Mouse (Mus musculus) lung, embryonic 16.5 days (tissue): ENCODE data around the gene Exoc3. TPM values are rescaled to one million over a fixed set of nuclear protein-coding genes. Genes with fewer than 3 reads are reported as not detected.

Experiments
- ATAC-seq: fragments of 200-750 bp; cut with Nextera tagmentation; 2 replicates; pipeline ENCODE4 v1.8.0; 2017; ENCODE audit warnings: low read depth, mild to moderate bottlenecking, moderate library complexity
- H3K27ac ChIP-seq: fragments of 300-500 bp; sonication (generic); 2 replicates; pipeline ENCODE4 v1.5.1; 2014; ENCODE audit warnings: mild to moderate bottlenecking, control low read depth, low read length
- H3K27me3 ChIP-seq: fragments of 300-500 bp; sonication (generic); 2 replicates; pipeline ENCODE4 v1.6.1; 2014; ENCODE audit warnings: low read depth, low read length, mixed read lengths; ENCODE audit not compliant: control insufficient read depth, insufficient read depth
- H3K36me3 ChIP-seq: fragments of 300-500 bp; sonication (generic); 2 replicates; pipeline ENCODE4 v1.6.1; 2014; ENCODE audit warnings: low read length; ENCODE audit not compliant: control insufficient read depth, insufficient read depth
- H3K4me1 ChIP-seq: fragments of 300-500 bp; sonication (generic); replicated peaks from 2 replicates; pipeline ENCODE4 v1.6.1; 2014; ENCODE audit warnings: low read length, mixed read lengths; ENCODE audit not compliant: control insufficient read depth, insufficient read depth
- H3K4me2 ChIP-seq: fragments of 300-500 bp; sonication (generic); 2 replicates; pipeline ENCODE4 v1.6.1; 2014; ENCODE audit warnings: low read depth, low read length, control low read depth
- H3K4me3 ChIP-seq: fragments of 300-500 bp; sonication (generic); 2 replicates; pipeline ENCODE4 v1.5.1; 2014; ENCODE audit warnings: mild to moderate bottlenecking, low read length, control low read depth
- H3K9ac ChIP-seq: fragments of 300-500 bp; sonication (generic); 2 replicates; pipeline ENCODE4 v1.6.1; 2014; ENCODE audit warnings: low read length, control low read depth
- H3K9me3 ChIP-seq: fragments of 300-500 bp; sonication (generic); 2 replicates; pipeline ENCODE4 v1.6.1; 2016; ENCODE audit warnings: low read length; ENCODE audit not compliant: control insufficient read depth
- WGBS: fragments of 180-500 bp; shearing (Covaris S2); extraction: QIAGEN DNeasy Blood & Tissue Kit; methylation state at CpG from one replicate; pipeline ENCODE4 v1.1.7; 2014; 5-methylcytosine and 5-hydroxymethylcytosine counted together
- polyA plus RNA-seq: library from polyadenylated mRNA; unstranded; fragments of >200 nt; fragmentation: Nextera tagmentation; extraction: Ambion mirVana; gene quantifications from 2 replicates; pipeline ENCODE4 v1.2.1, GENCODE M21; 2015

The Exoc3 gene
- 65.8 and 67.2 TPM in 2 replicates for polyA plus RNA-seq

DNA sequence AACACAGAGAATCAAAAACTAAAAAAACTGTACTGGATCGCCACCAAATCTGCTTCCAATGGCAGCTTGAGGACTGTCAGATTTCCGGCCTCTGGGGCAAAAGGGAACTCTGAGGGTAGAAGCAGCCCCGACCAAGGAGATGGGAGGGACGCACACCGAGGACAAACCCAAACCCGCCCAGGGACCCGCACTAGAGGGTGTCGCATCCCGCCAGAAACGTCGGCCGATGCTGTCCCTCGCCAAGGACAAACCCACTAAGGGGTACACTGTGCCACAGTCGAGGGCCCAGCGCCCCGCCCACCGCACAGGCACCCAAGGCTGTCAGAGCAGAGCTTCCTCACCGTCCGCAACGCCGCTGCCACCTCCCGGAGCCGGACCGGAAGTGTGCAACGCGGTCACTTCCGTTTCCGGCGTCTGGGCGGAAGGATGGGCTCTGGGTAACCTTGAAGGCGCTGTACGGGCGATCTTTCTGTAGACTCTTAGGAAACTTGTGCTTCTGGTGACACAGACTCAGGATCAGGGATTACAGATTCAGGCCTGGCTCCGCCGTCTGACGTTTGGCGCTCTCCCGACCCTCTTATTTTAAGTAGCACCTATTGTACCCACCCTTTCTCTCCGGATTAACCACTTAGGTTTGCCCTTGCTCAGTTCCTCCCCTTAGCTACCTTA is at the start of gene Exoc3:
Exoc3 (minus strand) TSS at position 416 of the 669 bp plus-strand sequence.
- under 1% methylated on average over 39 of the region's 39 CpGs for WGBS
- H3K27ac ChIP-seq = peak within 1 kb of the TSS; percentile 77
- H3K4me3 ChIP-seq = peak within 1 kb of the TSS; percentile 78
- H3K4me1 ChIP-seq = peaks cover 14% of the 10 kb centered on the region
- H3K9me3 ChIP-seq = no peaks in the 10 kb centered on the region
- H3K9ac ChIP-seq = peak within 1 kb of the TSS; percentile 86
- peaks cover 8% of the 10 kb centered on the region for H3K36me3 ChIP-seq
- ATAC-seq = peak; percentile 98
- no peaks in the 10 kb centered on the region for H3K27me3 ChIP-seq
- H3K4me2 ChIP-seq = peak within 1 kb of the TSS; percentile 90

DNA sequence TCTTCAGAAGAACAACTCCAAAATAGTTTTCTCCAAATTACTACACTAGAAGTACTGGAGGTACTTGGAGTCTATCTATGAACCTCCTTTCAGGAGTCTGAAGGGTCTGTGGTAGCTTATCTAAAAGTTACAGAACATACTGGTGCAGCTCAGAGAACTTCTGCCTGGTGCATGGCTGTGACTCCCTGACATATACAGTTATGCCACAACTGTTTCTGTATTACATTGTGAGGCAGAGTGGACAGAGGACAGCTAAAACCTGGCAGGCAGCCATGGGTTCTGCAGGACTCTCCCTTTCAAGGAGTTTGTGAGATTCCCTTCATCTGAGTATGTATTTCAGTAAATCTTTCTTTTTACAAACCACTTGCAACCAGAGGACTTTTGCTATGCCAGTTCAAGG is 38.0 kb upstream of the Exoc3 start:
- no peak overlapping the region for H3K4me2 ChIP-seq
- no peak overlapping the region for H3K9ac ChIP-seq
- H3K27me3 ChIP-seq = no peaks in the 10 kb centered on the region
- no peaks in the 10 kb centered on the region for H3K9me3 ChIP-seq
- no peak overlapping the region for H3K4me3 ChIP-seq
- H3K36me3 ChIP-seq = no peaks in the 10 kb centered on the region
- ATAC-seq = no peak
- no peak overlapping the region for H3K27ac ChIP-seq
- peaks cover 12% of the 10 kb centered on the region for H3K4me1 ChIP-seq

DNA sequence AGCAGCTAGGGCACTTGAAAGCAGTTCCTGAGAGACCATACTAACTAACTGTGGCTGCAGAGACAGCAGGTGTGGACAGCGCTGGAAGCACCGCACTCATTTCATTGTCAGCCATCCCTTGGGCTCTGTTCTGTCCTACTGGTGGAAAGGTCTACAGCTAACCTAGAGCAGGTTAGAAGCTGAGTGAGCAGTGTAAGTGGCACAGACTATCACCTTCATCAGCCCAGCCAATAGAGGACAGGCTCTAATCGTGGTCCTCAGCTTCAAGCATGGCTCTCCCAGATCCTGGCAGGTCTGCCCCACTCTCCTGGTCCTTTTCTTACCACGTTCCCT is 37.3 kb upstream of the Exoc3 start:
- Histone ChIP-seq H3K27ac (peak overlapping the region; percentile 57), H3K27me3 (no peaks in the 10 kb centered on the region), H3K9me3 (no peaks in the 10 kb centered on the region), H3K36me3 (no peaks in the 10 kb centered on the region), H3K4me3 (peak overlapping the region; percentile 6; the same call in 1 of the 2 replicates), H3K4me2 (peak overlapping the region; percentile 40), H3K9ac (peak overlapping the region; percentile 24; the same call in 1 of the 2 replicates), H3K4me1 (peaks cover 12% of the 10 kb centered on the region)
- WGBS = 54% methylated on average over 4 of the region's 4 CpGs
- ATAC-seq = no peak

DNA sequence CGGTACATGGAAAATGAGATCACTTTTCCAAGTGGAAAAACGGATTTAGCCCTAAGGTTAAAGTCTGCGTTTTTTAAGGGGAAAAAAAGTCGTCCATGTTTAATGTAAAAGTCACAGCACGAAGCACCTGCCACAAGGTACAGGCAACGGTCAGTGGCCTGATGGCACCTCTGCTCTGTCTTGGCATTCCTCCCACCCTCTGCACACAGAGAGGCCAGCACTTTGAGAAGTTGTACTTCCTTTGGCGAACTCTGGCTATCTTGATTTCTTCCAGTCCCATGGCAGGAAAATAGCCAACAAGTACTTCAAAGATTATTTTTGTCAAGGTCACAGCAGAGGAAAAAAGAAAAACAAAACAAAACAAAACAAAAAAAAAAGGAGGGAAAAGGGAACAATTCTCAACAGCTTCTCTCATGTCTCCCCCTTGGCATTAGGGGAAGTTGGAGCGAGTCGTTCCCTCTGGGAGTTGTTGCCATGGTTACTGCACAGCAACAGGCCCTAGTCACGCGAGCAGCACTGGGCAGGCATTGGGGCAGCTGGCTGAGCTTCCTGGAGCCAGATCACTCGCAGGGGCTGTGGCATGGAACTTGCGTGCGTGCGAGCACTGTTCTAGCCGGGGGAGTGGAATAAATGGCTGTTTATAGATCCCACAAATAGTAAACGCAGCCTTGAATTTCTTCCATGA is 36.8 kb upstream of the Exoc3 start:
- H3K36me3 ChIP-seq = no peaks in the 10 kb centered on the region
- peak overlapping the region; percentile 40 for H3K4me2 ChIP-seq
- H3K4me1 ChIP-seq = peaks cover 12% of the 10 kb centered on the region
- no peaks in the 10 kb centered on the region for H3K9me3 ChIP-seq
- peak overlapping the region; percentile 24; the same call in 1 of the 2 replicates for H3K9ac ChIP-seq
- H3K4me3 ChIP-seq = peak overlapping the region; percentile 6
- peak; percentile 99 for ATAC-seq
- peak overlapping the region; percentile 57; the same call in 1 of the 2 replicates for H3K27ac ChIP-seq
- WGBS = 24% methylated on average over 17 of the region's 17 CpGs
- no peaks in the 10 kb centered on the region for H3K27me3 ChIP-seq

DNA sequence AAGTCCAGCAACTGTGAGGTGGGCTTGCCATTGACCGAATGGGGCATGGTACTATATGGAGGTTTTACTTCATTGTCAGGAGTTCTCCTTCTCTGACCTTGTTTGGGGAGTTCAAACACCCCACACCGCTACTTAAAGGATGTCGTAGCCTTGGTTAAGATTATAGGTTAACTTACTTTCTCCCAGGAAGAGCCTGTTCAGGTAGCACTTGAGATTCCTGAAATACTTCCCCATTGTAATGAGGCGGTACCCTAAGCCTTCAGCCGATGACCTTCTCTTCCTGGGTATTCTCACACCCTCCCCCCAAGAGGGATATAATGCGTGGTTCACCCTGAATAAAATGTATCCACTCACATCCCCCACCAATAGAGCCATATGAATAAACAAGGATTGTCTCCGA is 29.0 kb upstream of the Exoc3 start:
- H3K9ac ChIP-seq = no peak overlapping the region
- 55% methylated on average over 7 of the region's 7 CpGs for WGBS
- no peak overlapping the region for H3K4me2 ChIP-seq
- no peaks in the 10 kb centered on the region; the same call in 1 of the 2 replicates for H3K4me1 ChIP-seq
- H3K27ac ChIP-seq = 0 out of 2 replicates have a peak overlapping the region, but pooled peaks have one; percentile 2
- H3K36me3 ChIP-seq = no peaks in the 10 kb centered on the region
- no peaks in the 10 kb centered on the region for H3K27me3 ChIP-seq
- no peaks in the 10 kb centered on the region for H3K9me3 ChIP-seq
- ATAC-seq = peak; percentile 64
- no peak overlapping the region for H3K4me3 ChIP-seq

DNA sequence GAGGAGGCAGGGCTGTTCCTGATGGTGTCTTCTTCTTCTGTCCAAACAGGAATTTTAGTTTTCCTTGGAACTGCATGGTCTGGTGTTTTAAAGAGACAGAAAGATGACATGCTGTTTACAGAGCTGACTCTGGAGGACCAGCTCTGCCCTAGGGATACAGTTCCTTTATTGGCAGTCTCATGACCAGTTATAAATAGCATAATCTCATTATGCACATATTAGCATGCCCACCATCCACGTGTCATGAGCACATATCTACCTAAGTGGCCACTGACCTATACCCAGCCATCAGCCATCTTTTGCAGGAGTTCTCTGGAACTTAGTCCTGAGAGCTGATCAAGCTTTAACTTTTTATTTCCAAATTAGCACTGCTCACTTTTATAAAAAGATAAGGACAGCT is 12.1 kb upstream of the Exoc3 start:
- H3K4me2 ChIP-seq = no peak overlapping the region
- no peak overlapping the region for H3K9ac ChIP-seq
- ATAC-seq = no peak
- WGBS = 15% methylated on average over 1 of the region's 1 CpGs
- H3K27ac ChIP-seq = no peak overlapping the region
- no peak overlapping the region for H3K4me3 ChIP-seq
- no peaks in the 10 kb centered on the region for H3K4me1 ChIP-seq
- no peaks in the 10 kb centered on the region for H3K27me3 ChIP-seq
- H3K9me3 ChIP-seq = no peaks in the 10 kb centered on the region
- no peaks in the 10 kb centered on the region for H3K36me3 ChIP-seq

DNA sequence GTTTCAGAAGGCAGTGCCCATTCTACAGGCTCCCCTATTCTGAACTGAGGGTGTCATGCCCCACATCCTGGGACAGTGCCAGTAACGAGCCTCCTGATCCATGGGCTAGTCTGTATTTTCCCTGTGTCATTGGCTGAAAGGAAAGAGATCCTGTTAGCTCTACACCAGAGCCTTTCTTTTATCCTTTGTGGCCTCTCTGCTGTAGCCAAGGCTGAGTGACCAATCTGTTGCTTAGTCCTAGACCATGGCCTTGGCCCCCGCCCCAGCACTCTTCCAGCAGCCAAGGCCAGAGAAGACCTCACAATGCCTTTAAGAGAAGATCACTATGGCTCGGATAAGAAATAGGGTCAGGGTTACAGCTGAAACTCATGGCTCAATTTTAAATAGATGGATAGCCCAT is 9.9 kb upstream of the Exoc3 start:
- no peak overlapping the region for H3K27ac ChIP-seq
- H3K4me1 ChIP-seq = no peaks in the 10 kb centered on the region
- no peak overlapping the region for H3K4me2 ChIP-seq
- H3K9ac ChIP-seq = no peak overlapping the region
- WGBS = 74% methylated on average over 3 of the region's 3 CpGs
- H3K27me3 ChIP-seq = no peaks in the 10 kb centered on the region
- no peak for ATAC-seq
- no peak overlapping the region for H3K4me3 ChIP-seq
- H3K9me3 ChIP-seq = no peaks in the 10 kb centered on the region
- no peaks in the 10 kb centered on the region for H3K36me3 ChIP-seq

DNA sequence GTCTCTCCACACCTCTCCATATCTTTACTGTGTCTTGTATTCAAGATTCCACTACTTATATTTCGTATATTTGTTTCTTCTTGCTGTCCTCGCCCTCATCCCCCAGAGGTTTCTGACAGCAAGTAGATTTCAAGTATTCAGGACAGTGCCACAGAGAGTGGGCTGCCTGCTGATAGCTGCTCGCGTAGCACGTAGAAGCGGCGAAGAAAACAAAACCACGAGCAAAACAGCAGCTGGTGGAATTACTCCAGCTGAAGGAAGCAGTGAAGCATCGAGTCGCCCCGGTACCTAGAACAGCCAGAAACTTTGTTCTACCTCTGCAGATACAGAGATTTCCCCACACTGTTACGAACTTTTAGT is 434 bp upstream of the Exoc3 start:
- H3K4me1 ChIP-seq = peaks cover 14% of the 10 kb centered on the region
- peak overlapping the region; percentile 77 for H3K27ac ChIP-seq
- 0 out of 2 replicates have a peak, but pooled peaks have one; percentile 21 for ATAC-seq
- no peaks in the 10 kb centered on the region for H3K27me3 ChIP-seq
- peak overlapping the region; percentile 78 for H3K4me3 ChIP-seq
- H3K9ac ChIP-seq = peak overlapping the region; percentile 86
- 21% methylated on average over 12 of the region's 12 CpGs for WGBS
- H3K4me2 ChIP-seq = peak overlapping the region; percentile 90
- no peaks in the 10 kb centered on the region for H3K9me3 ChIP-seq
- peaks cover 3% of the 10 kb centered on the region for H3K36me3 ChIP-seq

DNA sequence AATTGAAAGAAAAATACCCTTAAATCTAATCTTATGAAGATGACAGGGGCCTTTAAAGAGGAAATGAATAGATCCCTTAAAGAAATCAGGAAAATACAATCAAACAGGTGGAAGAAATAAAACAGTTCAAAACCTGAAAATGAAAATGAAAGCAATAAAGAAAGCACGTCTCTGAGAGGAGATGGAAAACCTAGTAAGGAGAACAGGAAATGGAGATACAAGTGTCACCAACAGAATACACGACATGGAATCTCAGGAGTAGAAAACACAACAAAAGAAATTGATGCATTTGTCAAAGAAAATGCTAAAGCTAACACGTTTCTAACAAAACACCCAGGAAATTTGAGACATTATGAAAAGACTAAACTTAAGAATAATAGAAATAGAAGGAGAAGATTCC is 12.1 kb downstream of the Exoc3 start:
- 68% methylated on average over 3 of the region's 3 CpGs for WGBS
- no peaks in the 10 kb centered on the region for H3K9me3 ChIP-seq
- ATAC-seq = no peak
- no peaks in the 10 kb centered on the region for H3K27me3 ChIP-seq
- no peak overlapping the region for H3K9ac ChIP-seq
- peaks cover 26% of the 10 kb centered on the region for H3K36me3 ChIP-seq
- H3K4me1 ChIP-seq = no peaks in the 10 kb centered on the region
- H3K27ac ChIP-seq = no peak overlapping the region
- no peak overlapping the region for H3K4me3 ChIP-seq
- H3K4me2 ChIP-seq = no peak overlapping the region
